Mouse (Mus musculus) lung, postnatal 0 days (tissue): Measurements from ENCODE around the gene Ppp2r5e.

Source experiments
- CTCF ChIP-seq: IDR thresholded peaks from 2 replicates; pipeline ENCODE4 v1.5.1; 2016; ENCODE audit warnings: antibody characterized with exemption, mild to moderate bottlenecking
- EP300 ChIP-seq: IDR thresholded peaks from 2 replicates; pipeline ENCODE4 v1.6.1; 2016; ENCODE audit warnings: antibody characterized with exemption, mild to moderate bottlenecking, control low read depth

GRCm38 (mm10) chr12:75543346-75543745 lies 52.7 kb downstream of the Ppp2r5e start:
- TF ChIP-seq EP300 (no peak), CTCF (no peak)
